Mouse (Mus musculus) ES-E14 (cell line): ENCODE results near the gene Tcn2.

Experiments
- HCFC1 ChIP-seq: IDR thresholded peaks from 2 replicates; pipeline ENCODE4 v1.6.1; 2012; ENCODE audit warnings: low read length, inconsistent platforms, borderline replicate concordance; ENCODE audit not compliant: insufficient read depth
- MAFK ChIP-seq: IDR thresholded peaks from 2 replicates; pipeline ENCODE4 v1.6.1; 2014; ENCODE audit warnings: mild to moderate bottlenecking, low read depth, low read length, inconsistent platforms; ENCODE audit not compliant: insufficient read depth
- ZNF384 ChIP-seq: IDR thresholded peaks from 2 replicates; pipeline ENCODE4 v1.6.1; 2012; ENCODE audit warnings: low read depth, low read length, inconsistent platforms

DNA sequence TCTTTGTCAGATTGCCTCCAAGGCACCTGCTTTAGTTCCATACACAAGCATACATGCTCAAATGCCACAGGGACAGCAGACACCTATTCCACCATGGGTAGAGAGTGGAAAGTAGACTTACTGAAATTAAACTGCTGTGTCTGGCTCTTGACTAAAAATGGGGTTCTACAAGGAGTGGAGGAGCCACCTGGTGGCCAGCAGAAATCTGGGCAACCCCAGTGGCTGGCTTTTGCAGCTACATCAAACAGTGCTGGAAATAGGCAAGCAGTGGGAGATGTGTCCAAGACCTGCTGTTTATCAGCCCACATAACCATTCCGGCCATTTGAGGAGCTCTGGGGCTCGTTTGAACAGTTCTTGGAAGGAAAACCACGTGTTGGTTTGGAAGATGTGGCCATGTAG, 37.9 kb upstream of the Tcn2 start:
- TF ChIP-seq ZNF384 (no peak), HCFC1 (no peak), MAFK (no peak)
